Mouse (Mus musculus): Measurements from ENCODE around the gene Rab5b. TPM values are rescaled to one million over a fixed set of nuclear protein-coding genes. Genes with fewer than 3 reads are reported as not detected.
"Not testable (repeated sequence)": the region's sequence is repeated elsewhere in the genome, so short reads cannot be mapped to it uniquely, and the experiment has no call there.

The Rab5b gene
- total RNA-seq, 2 experiments from 2014 or later = 90.3 to 94.5 TPM

GRCm38 (mm10) chr10:128655254-128655653, 40.8 kb downstream of the Rab5b start:
- no peak for TF ChIP-seq CTCF (IDR thresholded peaks at IDR 0.05)
- intact Hi-C loops (cut with DNase I) = no loop called here
- Histone ChIP-seq H3K4me3 (no peak overlapping the region), H3K27ac (no peak overlapping the region)
- DNase-seq = no peak

DNA sequence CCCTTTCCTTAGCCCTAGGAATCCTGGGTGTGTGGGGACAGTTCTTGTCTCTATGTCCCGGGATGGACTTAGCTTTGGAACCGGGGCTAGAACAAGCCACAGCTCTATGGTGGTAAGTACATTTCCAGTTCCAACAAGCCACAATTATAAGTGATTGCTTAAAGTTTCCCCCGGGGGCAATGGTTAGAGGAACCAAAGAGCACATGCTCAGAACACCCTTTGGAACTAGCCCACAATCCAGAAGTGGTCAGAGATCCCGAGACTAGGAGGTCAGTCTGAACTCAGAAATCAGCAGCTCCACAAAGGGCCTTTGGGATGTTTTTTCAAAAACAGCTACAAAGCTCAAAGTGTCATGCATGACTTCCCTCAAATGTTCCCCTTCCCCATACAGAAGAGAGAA, 42.2 kb downstream of the Rab5b start:
- no peak for DNase-seq
- intact Hi-C loops (cut with DNase I) = no loop called here
- Histone ChIP-seq H3K4me3 (no peak overlapping the region), H3K27ac (no peak overlapping the region)
- TF ChIP-seq CTCF (IDR thresholded peaks at IDR 0.05) = no peak

GRCm38 (mm10) chr10:128646139-128647089, 49.6 kb downstream of the Rab5b start:
- H3K4me3 ChIP-seq = peak overlapping the region; percentile 56
- peak overlapping the region; percentile 73 for H3K27ac ChIP-seq
- intact Hi-C loops (cut with DNase I) = no loop called here

DNA sequence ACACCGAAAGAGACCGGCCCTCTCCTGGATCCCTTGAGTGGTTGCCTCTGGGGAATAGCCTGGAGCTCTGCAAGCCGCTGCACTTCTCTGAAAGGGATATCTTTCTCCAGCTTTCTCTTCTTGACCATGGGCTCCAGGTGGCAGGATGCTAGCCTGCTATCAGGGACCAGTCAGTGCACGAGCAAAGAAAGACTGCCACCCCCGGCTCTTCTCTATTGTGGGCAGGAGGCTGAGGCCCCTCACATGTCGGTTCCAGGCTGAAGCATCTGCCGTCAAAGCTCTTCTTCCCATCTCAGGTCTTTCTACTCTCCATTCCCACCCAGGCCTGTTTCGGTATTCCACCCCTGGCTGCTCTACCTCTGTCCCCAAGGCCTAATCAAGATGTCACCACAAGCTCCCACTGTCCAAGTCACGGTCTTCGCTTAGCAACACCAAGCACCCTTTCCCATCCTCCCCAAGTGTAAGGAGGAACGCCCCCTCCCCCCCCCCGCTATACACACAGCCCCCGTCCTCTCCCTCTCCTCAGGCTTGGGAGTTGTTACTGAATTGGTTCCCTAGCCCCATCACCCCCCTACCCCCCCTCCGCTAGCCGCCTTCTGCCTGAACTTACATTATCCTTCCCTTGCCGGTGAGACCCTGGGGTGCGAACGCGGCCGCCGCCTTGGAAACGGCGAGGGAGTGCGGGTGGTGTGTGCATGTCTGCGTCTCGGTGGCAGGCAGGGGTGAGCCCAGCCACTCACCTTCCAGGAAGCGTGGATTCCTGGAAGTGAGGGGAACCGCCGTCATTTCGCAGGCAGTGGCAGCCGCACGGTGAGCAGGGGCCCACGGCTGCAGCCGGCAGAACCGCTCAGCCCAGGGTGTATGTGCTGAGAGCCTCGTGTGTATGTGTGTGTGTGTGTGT, 50.7 kb downstream of the Rab5b start, which contains the start of gene Ikzf4:
Gene Ikzf4, minus strand, starts transcription at position 881 of the 901 bp plus-strand sequence.
- peak; percentile 53 for DNase-seq
- H3K27ac ChIP-seq = peak within 1 kb of the TSS; percentile 73
- intact Hi-C loops (cut with DNase I) = no loop called here
- peak within 1 kb of the TSS; percentile 78 for H3K4me3 ChIP-seq
- TF ChIP-seq CTCF (IDR thresholded peaks at IDR 0.05) = no peak

More at GRCm38 (mm10) chr10:128646139-128647089, 49.6 kb downstream of the Rab5b start:
- no peak for TF ChIP-seq CTCF (IDR thresholded peaks at IDR 0.05)
- peak; percentile 37 for DNase-seq

- H3K4me3 ChIP-seq = no peak overlapping the region
- H3K27ac ChIP-seq = no peak overlapping the region
- intact Hi-C loops (cut with DNase I) = no loop called here
- no peak for TF ChIP-seq CTCF (IDR thresholded peaks at IDR 0.05)
- no peak for DNase-seq
Observed at GRCm38 (mm10) chr10:128642749-128643148, 53.3 kb downstream of the Rab5b start.

DNA sequence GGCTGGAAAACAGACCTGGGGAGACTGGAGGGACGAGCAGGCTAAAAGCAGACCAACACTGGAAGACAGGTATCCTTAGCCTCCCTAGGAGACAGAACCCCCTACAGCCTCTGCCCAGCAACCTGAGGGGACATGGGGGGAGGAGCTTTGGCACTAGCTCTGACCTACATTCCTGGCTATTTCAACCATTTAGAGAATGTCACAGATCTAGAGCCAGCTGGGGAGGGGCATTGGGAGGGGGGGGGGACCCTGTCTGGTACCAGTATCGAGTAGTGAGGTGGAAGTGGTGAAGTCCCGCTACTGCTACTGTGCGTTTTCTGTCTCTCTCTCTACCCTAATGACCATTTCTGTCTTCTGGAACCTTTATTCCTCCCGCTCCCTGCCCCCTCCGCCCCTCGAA, 54.2 kb downstream of the Rab5b start:
- H3K4me3 ChIP-seq = no peak overlapping the region
- H3K27ac ChIP-seq = no peak overlapping the region
- intact Hi-C loops (cut with DNase I) = no loop called here
- no peak for DNase-seq
- TF ChIP-seq CTCF (IDR thresholded peaks at IDR 0.05) = no peak

- H3K27ac ChIP-seq = no peak overlapping the region
- intact Hi-C loops (cut with DNase I) = no loop called here
- no peak for DNase-seq
- H3K4me3 ChIP-seq = no peak overlapping the region
- TF ChIP-seq CTCF (IDR thresholded peaks at IDR 0.05) = no peak
Observed at GRCm38 (mm10) chr10:128640891-128641290, 55.2 kb downstream of the Rab5b start.

DNA sequence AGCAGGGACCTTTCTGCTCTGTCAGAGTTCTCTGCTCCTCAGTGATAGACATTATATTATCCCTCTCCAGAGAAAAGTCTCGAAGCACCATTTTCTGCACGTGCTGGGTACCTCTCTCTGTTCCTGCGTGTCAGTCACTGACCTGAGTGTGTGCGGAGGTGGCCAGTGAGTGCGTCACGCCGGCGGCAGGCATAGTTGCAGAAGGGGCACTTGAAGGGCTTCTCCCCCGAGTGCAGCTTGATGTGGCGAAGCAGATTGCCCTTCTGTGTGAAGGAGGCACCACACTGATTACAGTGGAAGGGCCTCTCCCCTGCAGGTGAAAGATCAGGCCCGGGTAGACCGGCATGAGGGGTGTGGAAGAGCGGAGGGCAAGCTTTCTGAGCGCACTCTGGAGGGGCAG, 56.1 kb downstream of the Rab5b start:
- TF ChIP-seq CTCF (IDR thresholded peaks at IDR 0.05) = no peak
- H3K27ac ChIP-seq = no peak overlapping the region
- H3K4me3 ChIP-seq = no peak overlapping the region
- intact Hi-C loops (cut with DNase I) = no loop called here
- no peak for DNase-seq

GRCm38 (mm10) chr10:128637011-128637410, 59.1 kb downstream of the Rab5b start:
- intact Hi-C loops (cut with DNase I) = no loop called here
- Histone ChIP-seq H3K27ac (no peak overlapping the region), H3K4me3 (no peak overlapping the region)
- no peak for DNase-seq
- TF ChIP-seq CTCF (IDR thresholded peaks at IDR 0.05) = no peak

GRCm38 (mm10) chr10:128636561-128636960, 59.5 kb downstream of the Rab5b start:
- intact Hi-C loops (cut with DNase I) = no loop called here
- DNase-seq = no peak
- TF ChIP-seq CTCF (IDR thresholded peaks at IDR 0.05) = no peak
- no peak overlapping the region for H3K4me3 ChIP-seq
- no peak overlapping the region for H3K27ac ChIP-seq

DNA sequence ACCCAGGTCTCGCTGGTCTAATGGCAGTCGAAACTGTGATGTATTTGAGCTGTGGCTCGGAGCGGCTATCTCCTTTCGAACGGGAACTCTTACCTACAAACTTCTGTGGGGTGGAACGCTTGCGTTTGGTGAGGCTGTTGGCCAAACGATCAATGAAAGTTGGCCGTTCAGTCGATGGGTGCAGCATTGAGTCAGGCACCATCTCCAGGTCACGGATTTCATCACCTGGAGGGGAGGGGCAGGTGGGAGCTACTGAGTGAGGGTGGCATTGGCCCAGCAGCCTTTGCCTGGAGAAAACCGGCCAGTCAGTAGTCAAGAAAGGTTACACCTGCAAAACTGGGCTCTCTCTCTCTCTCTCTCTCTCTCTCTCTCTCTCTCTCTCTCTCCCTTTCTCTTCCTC, 60.4 kb downstream of the Rab5b start:
- no peak overlapping the region for H3K4me3 ChIP-seq
- DNase-seq = no peak
- intact Hi-C loops (cut with DNase I) = no loop called here
- no peak overlapping the region for H3K27ac ChIP-seq
- no peak for TF ChIP-seq CTCF (IDR thresholded peaks at IDR 0.05)

- Histone ChIP-seq H3K4me3 (no peak overlapping the region), H3K27ac (no peak overlapping the region)
- intact Hi-C loops (cut with DNase I) = no loop called here
- no peak for DNase-seq
- TF ChIP-seq CTCF (IDR thresholded peaks at IDR 0.05) = no peak
Observed at GRCm38 (mm10) chr10:128631571-128631970, 64.5 kb downstream of the Rab5b start.

- H3K4me3 ChIP-seq; intact Hi-C loops (cut with DNase I); DNase-seq; H3K27ac ChIP-seq: not testable (repeated sequence)
Observed at GRCm38 (mm10) chr10:128630306-128630705, 65.8 kb downstream of the Rab5b start.

Measured in gastrocnemius, adult 2 months (tissue).